Mouse (Mus musculus) forebrain, embryonic 11.5 days (tissue): ENCODE results near the gene Cplane1. TPM values are rescaled to one million over a fixed set of nuclear protein-coding genes. Genes with fewer than 3 reads are reported as not detected.

Experiments
- ATAC-seq: fragments of 200-750 bp; cut with Nextera tagmentation; replicated peaks from 2 replicates; pipeline ENCODE4 v1.8.0; 2017; ENCODE audit warnings: moderate TSS enrichment; ENCODE audit not compliant: low FRiP score
- DNase-seq: peaks from one replicate; pipeline ENCODE4 v3.0.0-alpha.2; 2017; ENCODE audit warnings: low spot score
- H3K27ac ChIP-seq: fragments of 300-500 bp; sonication (generic); 2 replicates; pipeline ENCODE4 v1.5.1; 2014; ENCODE audit warnings: low read depth, low read length
- H3K27me3 ChIP-seq: fragments of 300-500 bp; sonication (generic); 2 replicates; pipeline ENCODE4 v1.6.1; 2014; ENCODE audit warnings: mild to moderate bottlenecking, low read length, mixed read lengths; ENCODE audit not compliant: control insufficient read depth, insufficient read depth
- H3K36me3 ChIP-seq: fragments of 300-500 bp; sonication (generic); 2 replicates; pipeline ENCODE4 v1.6.1; 2014; ENCODE audit warnings: mild to moderate bottlenecking, low read length, moderate library complexity, mixed read lengths; ENCODE audit not compliant: control insufficient read depth, insufficient read depth
- H3K4me1 ChIP-seq: fragments of 300-500 bp; sonication (generic); replicated peaks from 2 replicates; pipeline ENCODE4 v1.6.1; 2014; ENCODE audit warnings: low read length, mixed read lengths; ENCODE audit not compliant: control insufficient read depth, insufficient read depth
- H3K4me2 ChIP-seq: fragments of 300-500 bp; sonication (generic); 2 replicates; pipeline ENCODE4 v1.6.1; 2014; ENCODE audit warnings: low read depth, mild to moderate bottlenecking, low read length, moderate library complexity, mixed read lengths; ENCODE audit not compliant: severe bottlenecking
- H3K4me3 ChIP-seq: fragments of 300-500 bp; sonication (generic); 2 replicates; pipeline ENCODE4 v1.5.1; 2014; ENCODE audit warnings: low read depth, low read length
- H3K9ac ChIP-seq: fragments of 300-500 bp; sonication (generic); 2 replicates; pipeline ENCODE4 v1.6.1; 2014; ENCODE audit warnings: low read length
- H3K9me3 ChIP-seq: fragments of 300-500 bp; sonication (generic); 2 replicates; pipeline ENCODE4 v1.6.1; 2016; ENCODE audit warnings: low read length, mixed read lengths; ENCODE audit not compliant: control insufficient read depth
- WGBS: fragments of 180-500 bp; shearing (Covaris S2); extraction: QIAGEN DNeasy Blood & Tissue Kit; methylation state at CpG from one replicate; pipeline ENCODE4 v1.1.7; 2014; 5-methylcytosine and 5-hydroxymethylcytosine counted together
- polyA plus RNA-seq: library from polyadenylated mRNA; unstranded; fragments of >200 nt; fragmentation: Nextera tagmentation; extraction: Ambion mirVana; gene quantifications from 2 replicates; pipeline ENCODE4 v1.2.1, GENCODE M21; 2014

The Cplane1 gene
- polyA plus RNA-seq, 1 experiment from 2014 or later: 18.1 TPM

GRCm38 (mm10) chr15:8279320-8279779 lies 110.4 kb downstream of the Cplane1 start:
- H3K27ac ChIP-seq: no peak overlapping the region
- ATAC-seq: no peak
- 38% methylated on average over 17 of the region's 17 CpGs for WGBS

GRCm38 (mm10) chr15:8279929-8280610 lies 111.2 kb downstream of the Cplane1 start:
- Histone ChIP-seq H3K4me3 (no peak overlapping the region), H3K9me3 (no peaks in the 10 kb centered on the region), H3K4me2 (peak overlapping the region; percentile 24; the same call in 1 of the 2 replicates), H3K27me3 (no peaks in the 10 kb centered on the region), H3K4me1 (no peaks in the 10 kb centered on the region), H3K36me3 (no peaks in the 10 kb centered on the region), H3K27ac (no peak overlapping the region), H3K9ac (no peak overlapping the region)
- ATAC-seq (no peak; the same call in 1 of the 2 replicates), DNase-seq (no peak)
- WGBS: 80% methylated on average over 20 of the region's 20 CpGs

More at GRCm38 (mm10) chr15:8279320-8279779, 110.4 kb downstream of the Cplane1 start:
- Histone ChIP-seq H3K4me2 (peak overlapping the region; percentile 42; the same call in 1 of the 2 replicates), H3K9ac (no peak overlapping the region), H3K27me3 (no peaks in the 10 kb centered on the region), H3K9me3 (no peaks in the 10 kb centered on the region), H3K4me3 (0 out of 2 replicates have a peak overlapping the region, but pooled peaks have one; percentile 14), H3K36me3 (no peaks in the 10 kb centered on the region), H3K4me1 (no peaks in the 10 kb centered on the region)
- DNase-seq: peak; percentile 54

GRCm38 (mm10) chr15:8281701-8282100 lies 112.8 kb downstream of the Cplane1 start:
- no peaks in the 10 kb centered on the region for H3K27me3 ChIP-seq
- DNase-seq (no peak), ATAC-seq (no peak)
- H3K4me3 ChIP-seq: no peak overlapping the region
- WGBS: 82% methylated on average over 7 of the region's 7 CpGs
- H3K4me2 ChIP-seq: no peak overlapping the region
- H3K4me1 ChIP-seq: no peaks in the 10 kb centered on the region
- no peaks in the 10 kb centered on the region for H3K9me3 ChIP-seq
- no peaks in the 10 kb centered on the region for H3K36me3 ChIP-seq
- no peak overlapping the region for H3K9ac ChIP-seq
- no peak overlapping the region for H3K27ac ChIP-seq

GRCm38 (mm10) chr15:8282155-8282554 lies 113.2 kb downstream of the Cplane1 start:
- Histone ChIP-seq H3K4me2 (no peak overlapping the region), H3K9me3 (no peaks in the 10 kb centered on the region), H3K36me3 (no peaks in the 10 kb centered on the region), H3K9ac (no peak overlapping the region), H3K27me3 (no peaks in the 10 kb centered on the region), H3K4me3 (no peak overlapping the region), H3K27ac (no peak overlapping the region), H3K4me1 (no peaks in the 10 kb centered on the region)
- 97% methylated on average over 2 of the region's 2 CpGs for WGBS
- DNase-seq (no peak), ATAC-seq (no peak)

- Histone ChIP-seq H3K9me3 (no peaks in the 10 kb centered on the region), H3K4me2 (no peak overlapping the region), H3K4me1 (no peaks in the 10 kb centered on the region), H3K9ac (no peak overlapping the region), H3K27me3 (no peaks in the 10 kb centered on the region), H3K27ac (no peak overlapping the region), H3K4me3 (no peak overlapping the region), H3K36me3 (peaks cover 10% of the 10 kb centered on the region)
- WGBS: 93% methylated on average over 14 of the region's 14 CpGs
- DNase-seq (no peak), ATAC-seq (no peak)
These were observed 122.3 kb downstream of the Cplane1 start for GRCm38 (mm10) chr15:8291251-8291650.

GRCm38 (mm10) chr15:8294150-8294549 lies 125.2 kb downstream of the Cplane1 start:
- Histone ChIP-seq H3K9ac (no peak overlapping the region), H3K27me3 (no peaks in the 10 kb centered on the region), H3K36me3 (peaks cover 10% of the 10 kb centered on the region), H3K27ac (no peak overlapping the region), H3K9me3 (no peaks in the 10 kb centered on the region), H3K4me3 (no peak overlapping the region), H3K4me1 (no peaks in the 10 kb centered on the region), H3K4me2 (no peak overlapping the region)
- no peak for DNase-seq
- ATAC-seq: no peak
- 98% methylated on average over 6 of the region's 6 CpGs for WGBS

GRCm38 (mm10) chr15:8302944-8303343 lies 134.0 kb downstream of the Cplane1 start:
- no peak for DNase-seq
- Histone ChIP-seq H3K36me3 (peaks cover 4% of the 10 kb centered on the region; the same call in 1 of the 2 replicates), H3K27me3 (no peaks in the 10 kb centered on the region), H3K9me3 (no peaks in the 10 kb centered on the region), H3K4me2 (no peak overlapping the region), H3K27ac (no peak overlapping the region), H3K4me3 (no peak overlapping the region), H3K4me1 (no peaks in the 10 kb centered on the region), H3K9ac (no peak overlapping the region)
- WGBS: 92% methylated on average over 10 of the region's 10 CpGs
- no peak for ATAC-seq

GRCm38 (mm10) chr15:8305474-8305873 lies 136.6 kb downstream of the Cplane1 start:
- peaks cover 6% of the 10 kb centered on the region; the same call in 1 of the 2 replicates for H3K36me3 ChIP-seq
- no peak for ATAC-seq
- H3K4me1 ChIP-seq: no peaks in the 10 kb centered on the region

GRCm38 (mm10) chr15:8317381-8317780 lies 148.5 kb downstream of the Cplane1 start:
- H3K4me1 ChIP-seq: no peaks in the 10 kb centered on the region
- H3K9me3 ChIP-seq: no peaks in the 10 kb centered on the region
- no peak overlapping the region for H3K9ac ChIP-seq
- ATAC-seq (no peak), DNase-seq (no peak)
- H3K27me3 ChIP-seq: no peaks in the 10 kb centered on the region
- no peak overlapping the region for H3K27ac ChIP-seq
- peaks cover 10% of the 10 kb centered on the region; the same call in 1 of the 2 replicates for H3K36me3 ChIP-seq
- 94% methylated on average over 4 of the region's 4 CpGs for WGBS
- no peak overlapping the region for H3K4me2 ChIP-seq
- no peak overlapping the region for H3K4me3 ChIP-seq

More at GRCm38 (mm10) chr15:8305474-8305873, 136.6 kb downstream of the Cplane1 start:
- no peak for DNase-seq
- H3K9me3 ChIP-seq: no peaks in the 10 kb centered on the region
- H3K27ac ChIP-seq: no peak overlapping the region
- H3K9ac ChIP-seq: no peak overlapping the region
- WGBS: 100% methylated on average over 1 of the region's 1 CpGs
- H3K4me2 ChIP-seq: no peak overlapping the region
- H3K27me3 ChIP-seq: no peaks in the 10 kb centered on the region
- H3K4me3 ChIP-seq: no peak overlapping the region
